Mouse (Mus musculus) stomach, postnatal 0 days (tissue): ENCODE data around the gene Gm11146.

Experiments
- CTCF ChIP-seq: IDR thresholded peaks from 2 replicates; pipeline ENCODE4 v1.5.1; 2016; ENCODE audit warnings: antibody characterized with exemption, low read depth, mild to moderate bottlenecking, moderate library complexity
- EP300 ChIP-seq: optimal IDR thresholded peaks from 2 replicates; pipeline ENCODE3; 2016; ENCODE audit warnings: antibody characterized with exemption

- no peak for TF ChIP-seq EP300
- no peak for TF ChIP-seq CTCF
These were observed 39.0 kb downstream of the Gm11146 start for GRCm38 (mm10) chr16:77562852-77563251.
